Comparison of ENCODE assay signal across 8 mouse cellular contexts in genomic region chr15:97828221-97828842, GRCm38 (mm10). TPM values are rescaled to one million over a fixed set of nuclear protein-coding genes. Genes with fewer than 3 reads are reported as not detected.
DNase-seq lines count a peak whose midpoint lies in the region; ATAC-seq and TF ChIP-seq lines count a peak whose summit lies in the region.

No protein-coding gene starts in this region.

- ATAC-seq in embryonic facial prominence, embryonic 12.5 days (ENCODE audit: insufficient number of reproducible peaks, insufficient read depth, low FRiP score, low TSS enrichment): no peak
- no peak for ATAC-seq in hindbrain, embryonic 16.5 days
- no peak for ATAC-seq in midbrain, postnatal 0 days (ENCODE audit: low FRiP score)

- peak overlapping the region; percentile 61 for H3K27ac ChIP-seq in embryonic facial prominence, embryonic 12.5 days
- no peak overlapping the region for H3K27ac ChIP-seq in hindbrain, embryonic 16.5 days (ENCODE audit: low read depth, low read length)
- H3K27ac ChIP-seq in midbrain, postnatal 0 days (ENCODE audit: low read depth, low read length): 0 out of 2 replicates have a peak overlapping the region, but pooled peaks have one; percentile 12

- peak overlapping the region; percentile 77 for H3K4me2 ChIP-seq in embryonic facial prominence, embryonic 12.5 days (replicated peaks)
- H3K4me2 ChIP-seq in hindbrain, embryonic 16.5 days (ENCODE audit: low read length): peak overlapping the region; percentile 38
- H3K4me2 ChIP-seq in midbrain, postnatal 0 days (ENCODE audit: low read depth, low read length, poor library complexity, severe bottlenecking): peak overlapping the region; percentile 88

- no peaks in the 10 kb centered on the region for H3K27me3 ChIP-seq in embryonic facial prominence, embryonic 12.5 days
- H3K27me3 ChIP-seq in hindbrain, embryonic 16.5 days (replicated peaks; ENCODE audit: control insufficient read depth, insufficient read depth, low read length): no peaks in the 10 kb centered on the region
- no peaks in the 10 kb centered on the region for H3K27me3 ChIP-seq in midbrain, postnatal 0 days (ENCODE audit: insufficient read depth, low read length)

- DNase-seq in left cerebral cortex, adult 11 months (ENCODE audit: low spot score): peak; percentile 55
- DNase-seq in left cerebral cortex, postnatal 4 days: no peak
- DNase-seq in midbrain, postnatal 0 days (ENCODE audit: low spot score): no peak
- DNase-seq in adipocyte (ENCODE audit: low spot score): no peak
- DNase-seq in urinary bladder, postnatal 10 days (ENCODE audit: low spot score): no peak
- DNase-seq in adrenal gland, adult 8-10 months: no peak

- 40% methylated on average over 6 of the region's 6 CpGs for WGBS in embryonic facial prominence, embryonic 12.5 days
- 55% methylated on average over 6 of the region's 6 CpGs for WGBS in hindbrain, embryonic 16.5 days
- WGBS in midbrain, postnatal 0 days: 35% methylated on average over 6 of the region's 6 CpGs

- H3K9me3 ChIP-seq in embryonic facial prominence, embryonic 12.5 days: no peaks in the 10 kb centered on the region
- no peaks in the 10 kb centered on the region for H3K9me3 ChIP-seq in hindbrain, embryonic 16.5 days (ENCODE audit: control insufficient read depth, low read length)
- H3K9me3 ChIP-seq in midbrain, postnatal 0 days (ENCODE audit: low read length): no peaks in the 10 kb centered on the region

- H3K4me3 ChIP-seq in embryonic facial prominence, embryonic 12.5 days: no peak overlapping the region
- H3K4me3 ChIP-seq in hindbrain, embryonic 16.5 days (ENCODE audit: low read length): no peak overlapping the region
- H3K4me3 ChIP-seq in midbrain, postnatal 0 days (ENCODE audit: low read depth, low read length): no peak overlapping the region

- intact Hi-C loops in left cerebral cortex, postnatal 4 days (cut with DNase I): no loop called here

- peaks cover 71% of the 10 kb centered on the region for H3K4me1 ChIP-seq in embryonic facial prominence, embryonic 12.5 days
- H3K4me1 ChIP-seq in hindbrain, embryonic 16.5 days (ENCODE audit: control insufficient read depth, insufficient read depth, low read depth, low read length): peaks cover 57% of the 10 kb centered on the region
- peaks cover 34% of the 10 kb centered on the region for H3K4me1 ChIP-seq in midbrain, postnatal 0 days (ENCODE audit: insufficient read depth, low read length)

- H3K9ac ChIP-seq in embryonic facial prominence, embryonic 12.5 days: no peak overlapping the region
- peak overlapping the region; percentile 32; the same call in 1 of the 2 replicates for H3K9ac ChIP-seq in hindbrain, embryonic 16.5 days (ENCODE audit: low read depth, low read length)
- 0 out of 2 replicates have a peak overlapping the region, but pooled peaks have one; percentile 39 for H3K9ac ChIP-seq in midbrain, postnatal 0 days (replicated peaks; ENCODE audit: low read length, poor library complexity, severe bottlenecking)

- TF ChIP-seq CTCF in midbrain, postnatal 0 days (IDR thresholded peaks at IDR 0.05): no peak

- H3K36me3 ChIP-seq in embryonic facial prominence, embryonic 12.5 days: peaks cover 8% of the 10 kb centered on the region
- H3K36me3 ChIP-seq in hindbrain, embryonic 16.5 days (ENCODE audit: control insufficient read depth, insufficient read depth, low read length): no peaks in the 10 kb centered on the region
- no peaks in the 10 kb centered on the region for H3K36me3 ChIP-seq in midbrain, postnatal 0 days (ENCODE audit: insufficient read depth, low read length)

RNA-seq across cellular contexts. Expression of gene Hdac7, which starts 16.0 kb away (rescaled TPM):
- total RNA-seq in left cerebral cortex, postnatal 4 days (2021): 10 to 100 TPM; 41.0 to 41.3 TPM
- 33.5 and 38.8 TPM in 2 replicates for polyA plus RNA-seq in embryonic facial prominence, embryonic 12.5 days (2016; fragmentation: Nextera tagmentation; extraction: Ambion mirVana)
- polyA plus RNA-seq in hindbrain, embryonic 16.5 days (2015; fragmentation: Nextera tagmentation; extraction: Ambion mirVana): 25.2 and 27.4 TPM in 2 replicates
- 22.4 and 24.2 TPM in 2 replicates for total RNA-seq in midbrain, postnatal 0 days (2014; rRNA removed)
- polyA plus RNA-seq in midbrain, postnatal 0 days (2015; fragmentation: Nextera tagmentation; extraction: Ambion mirVana): 28.7 and 29.2 TPM in 2 replicates
- total RNA-seq in adrenal gland, adult 8-10 months (2022): 100 to 1,000 TPM in 2 of 4 experiments, 10 to 100 TPM in 2; 86.1 to 106 (median 96.2) TPM

RNA-seq across cellular contexts. Expression of gene Slc48a1, which starts 50.0 kb away (rescaled TPM):
- total RNA-seq in left cerebral cortex, postnatal 4 days (2021): 10 to 100 TPM; 81.8 to 84.6 TPM
- polyA plus RNA-seq in embryonic facial prominence, embryonic 12.5 days (2016; fragmentation: Nextera tagmentation; extraction: Ambion mirVana): 29.4 and 32.6 TPM in 2 replicates
- 118 and 122 TPM in 2 replicates for polyA plus RNA-seq in hindbrain, embryonic 16.5 days (2015; fragmentation: Nextera tagmentation; extraction: Ambion mirVana)
- total RNA-seq in midbrain, postnatal 0 days (2014; rRNA removed): 61.5 and 78.8 TPM in 2 replicates
- polyA plus RNA-seq in midbrain, postnatal 0 days (2015; fragmentation: Nextera tagmentation; extraction: Ambion mirVana): 152 and 173 TPM in 2 replicates
- total RNA-seq in adrenal gland, adult 8-10 months (2022): 100 to 1,000 TPM; 120 to 216 (median 160) TPM

Comparison
In these comparisons a context has a peak if more than half of its experiments do, and no peak if none do; other contexts are left out.
1. H3K4me2 ChIP-seq: peak in every context shown above with its lines; median percentile 88 in midbrain, postnatal 0 days; 77 in embryonic facial prominence, embryonic 12.5 days; 38 in hindbrain, embryonic 16.5 days.